Mouse (Mus musculus) olfactory bulb, adult 2 months (tissue): ENCODE data around the gene Tas2r120.

Source experiments
- CTCF ChIP-seq: fragments of 200-500 bp; IDR thresholded peaks from 2 replicates; pipeline ENCODE4 v1.5.1; 2012; ENCODE audit warnings: low read depth, mild to moderate bottlenecking, low read length, moderate library complexity; ENCODE audit not compliant: insufficient read depth
- POLR2A ChIP-seq: fragments of 200-500 bp; IDR thresholded peaks from 2 replicates; pipeline ENCODE4 v1.6.1; 2012; ENCODE audit warnings: mild to moderate bottlenecking, low read depth, low read length, moderate library complexity; ENCODE audit not compliant: insufficient read depth

DNA sequence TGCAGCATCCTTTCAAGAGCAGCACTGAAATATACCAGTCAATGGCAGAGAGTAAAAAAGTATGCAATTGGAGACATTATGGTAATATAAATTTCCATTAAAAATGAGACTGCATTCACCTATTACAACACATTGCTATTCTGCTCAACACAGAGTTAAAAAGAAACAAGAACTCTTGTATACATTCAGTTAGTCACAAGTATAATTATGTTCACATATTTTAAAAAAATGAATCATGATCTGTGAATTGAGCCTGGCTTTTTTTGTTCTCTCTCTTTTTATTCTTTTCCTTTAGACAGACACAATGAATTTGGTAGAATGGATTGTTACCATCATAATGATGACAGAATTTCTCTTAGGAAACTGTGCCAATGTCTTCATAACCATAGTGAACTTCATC is at the start of gene Tas2r120:
- TF ChIP-seq POLR2A (no peak), CTCF (no peak)
